Mouse (Mus musculus) stomach, postnatal 0 days (tissue): ENCODE data around the gene E2f3. TPM values are rescaled to one million over a fixed set of nuclear protein-coding genes. Genes with fewer than 3 reads are reported as not detected.

Experiments
- ATAC-seq: fragments of 200-750 bp; cut with Nextera tagmentation; 2 replicates; pipeline ENCODE4 v1.8.0; 2017; ENCODE audit not compliant: low FRiP score, low TSS enrichment
- DNase-seq: peaks from one replicate; pipeline ENCODE4 v3.0.0-alpha.2; 2016; ENCODE audit warnings: low spot score
- H3K27ac ChIP-seq: fragments of 300-500 bp; sonication (generic); replicated peaks from 2 replicates; pipeline ENCODE4 v1.5.1; 2014; ENCODE audit warnings: mild to moderate bottlenecking, control low read depth
- H3K27me3 ChIP-seq: fragments of 300-500 bp; sonication (generic); 2 replicates; pipeline ENCODE4 v1.6.1; 2014; ENCODE audit warnings: low read length; ENCODE audit not compliant: control insufficient read depth, insufficient read depth
- H3K36me3 ChIP-seq: fragments of 300-500 bp; sonication (generic); 2 replicates; pipeline ENCODE4 v1.6.1; 2014; ENCODE audit warnings: low read length, mixed read lengths; ENCODE audit not compliant: control insufficient read depth, insufficient read depth
- H3K4me1 ChIP-seq: fragments of 300-500 bp; sonication (generic); replicated peaks from 2 replicates; pipeline ENCODE4 v1.6.1; 2014; ENCODE audit warnings: antibody characterized with exemption; ENCODE audit not compliant: control insufficient read depth, insufficient read depth
- H3K4me2 ChIP-seq: fragments of 300-500 bp; sonication (generic); replicated peaks from 2 replicates; pipeline ENCODE4 v1.6.1; 2014; ENCODE audit warnings: low read depth, mild to moderate bottlenecking, control low read depth, moderate library complexity
- H3K4me3 ChIP-seq: fragments of 300-500 bp; sonication (generic); 2 replicates; pipeline ENCODE4 v1.5.1; 2014; ENCODE audit warnings: low read depth, low read length, control low read depth
- H3K9ac ChIP-seq: fragments of 300-500 bp; sonication (generic); 2 replicates; pipeline ENCODE4 v1.6.1; 2014; ENCODE audit warnings: mild to moderate bottlenecking, low read length, control low read depth, mixed read lengths
- H3K9me3 ChIP-seq: fragments of 300-500 bp; sonication (generic); 2 replicates; pipeline ENCODE4 v1.6.1; 2016; ENCODE audit warnings: low read length; ENCODE audit not compliant: control insufficient read depth
- CTCF ChIP-seq: IDR thresholded peaks from 2 replicates; pipeline ENCODE4 v1.5.1; 2016; ENCODE audit warnings: antibody characterized with exemption, low read depth, mild to moderate bottlenecking, moderate library complexity
- EP300 ChIP-seq: optimal IDR thresholded peaks from 2 replicates; pipeline ENCODE3; 2016; ENCODE audit warnings: antibody characterized with exemption
- WGBS: fragments of 180-500 bp; shearing (Covaris S2); extraction: QIAGEN DNeasy Blood & Tissue Kit; methylation state at CpG from one replicate; pipeline ENCODE4 v1.1.7; 2014; 5-methylcytosine and 5-hydroxymethylcytosine counted together
- polyA plus RNA-seq: library from polyadenylated mRNA; unstranded; fragments of >200 nt; fragmentation: Nextera tagmentation; extraction: Ambion mirVana; gene quantifications from 2 replicates; pipeline ENCODE4 v1.2.1, GENCODE M21; 2015

E2f3 gene
- polyA plus RNA-seq, 1 experiment from 2014 or later = 2.5 TPM

GRCm38 (mm10) chr13:29964087-29964486 is 21.8 kb downstream of the E2f3 start:
- no peaks in the 10 kb centered on the region for H3K36me3 ChIP-seq
- no peak overlapping the region for H3K9ac ChIP-seq
- H3K9me3 ChIP-seq = no peaks in the 10 kb centered on the region
- WGBS = 94% methylated on average over 6 of the region's 6 CpGs
- no peak overlapping the region for H3K27ac ChIP-seq
- H3K27me3 ChIP-seq = no peaks in the 10 kb centered on the region
- H3K4me2 ChIP-seq = no peak overlapping the region
- H3K4me3 ChIP-seq = no peak overlapping the region
- no peak for DNase-seq
- ATAC-seq = no peak
- no peak for TF ChIP-seq CTCF
- TF ChIP-seq EP300 = no peak
- no peaks in the 10 kb centered on the region for H3K4me1 ChIP-seq

DNA sequence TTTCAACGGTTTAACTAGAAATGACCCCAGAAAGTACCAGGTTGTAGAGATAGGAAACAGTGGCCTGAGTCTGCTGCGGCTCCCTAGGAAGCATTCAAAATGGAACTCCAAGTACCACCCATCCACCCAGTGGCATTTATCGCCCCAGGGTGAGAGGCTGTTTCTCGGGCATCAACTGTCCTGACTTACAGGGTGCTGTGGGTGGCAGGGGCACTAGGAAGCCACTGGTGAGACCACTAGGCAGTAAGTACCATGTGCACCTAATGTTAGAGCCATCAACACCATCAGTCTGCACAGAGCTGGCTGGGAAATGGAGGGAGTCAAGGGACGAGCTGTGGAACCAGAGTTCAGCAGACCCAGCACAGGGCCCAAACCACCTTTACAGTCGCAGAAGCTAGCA is 25.4 kb downstream of the E2f3 start:
- Histone ChIP-seq H3K4me1 (no peaks in the 10 kb centered on the region), H3K27me3 (no peaks in the 10 kb centered on the region), H3K4me2 (no peak overlapping the region), H3K27ac (no peak overlapping the region), H3K9me3 (no peaks in the 10 kb centered on the region), H3K4me3 (no peak overlapping the region), H3K9ac (no peak overlapping the region), H3K36me3 (no peaks in the 10 kb centered on the region)
- TF ChIP-seq EP300 (no peak), CTCF (no peak)
- ATAC-seq (no peak), DNase-seq (no peak)
- WGBS = 91% methylated on average over 6 of the region's 6 CpGs

- DNase-seq (no peak), ATAC-seq (peak; percentile 32; the same call in 1 of the 2 replicates)
- TF ChIP-seq EP300 (no peak), CTCF (no peak)
- 65% methylated on average over 9 of the region's 9 CpGs for WGBS
- Histone ChIP-seq H3K27ac (no peak overlapping the region), H3K27me3 (no peaks in the 10 kb centered on the region), H3K4me2 (no peak overlapping the region), H3K4me1 (no peaks in the 10 kb centered on the region), H3K36me3 (no peaks in the 10 kb centered on the region), H3K9me3 (no peaks in the 10 kb centered on the region), H3K9ac (no peak overlapping the region), H3K4me3 (no peak overlapping the region)
Observed at GRCm38 (mm10) chr13:29957731-29958254, 28.1 kb downstream of the E2f3 start.

DNA sequence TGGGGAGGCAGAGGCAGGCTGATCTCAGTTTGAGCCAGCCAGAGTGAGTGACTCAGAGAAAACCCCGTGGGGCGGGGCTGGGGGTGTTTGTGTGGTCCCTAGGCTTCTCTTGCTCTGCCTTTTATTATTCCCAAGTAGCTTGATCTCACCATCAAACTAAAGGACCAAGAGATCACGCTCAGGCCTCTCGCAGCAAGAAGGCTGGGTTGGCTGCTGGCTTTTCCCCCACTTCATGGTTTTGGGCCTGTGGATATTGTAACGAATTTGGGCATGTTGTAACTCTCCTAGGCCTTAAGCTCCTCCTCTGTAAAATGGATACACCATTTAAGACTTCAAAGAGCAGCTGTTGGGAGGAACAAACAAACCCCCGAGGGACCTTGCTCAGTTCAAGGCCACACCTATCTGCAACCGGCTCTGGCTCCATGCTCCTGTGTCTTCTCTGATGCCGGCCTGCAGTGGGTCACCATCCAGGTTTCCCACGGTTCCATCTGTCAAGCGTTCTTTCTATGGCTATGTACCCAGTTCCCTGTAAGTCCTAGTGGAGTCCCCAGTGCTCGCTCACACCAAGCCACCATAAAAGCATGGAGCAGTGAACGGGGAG is 28.9 kb downstream of the E2f3 start:
- 78% methylated on average over 12 of the region's 12 CpGs for WGBS
- Histone ChIP-seq H3K4me3 (no peak overlapping the region), H3K9me3 (no peaks in the 10 kb centered on the region), H3K36me3 (no peaks in the 10 kb centered on the region), H3K9ac (no peak overlapping the region), H3K4me1 (no peaks in the 10 kb centered on the region), H3K4me2 (no peak overlapping the region), H3K27me3 (no peaks in the 10 kb centered on the region), H3K27ac (no peak overlapping the region)
- DNase-seq = no peak
- ATAC-seq = no peak
- no peak for TF ChIP-seq CTCF
- no peak for TF ChIP-seq EP300

GRCm38 (mm10) chr13:29955296-29955695 is 30.6 kb downstream of the E2f3 start:
- H3K9ac ChIP-seq = no peak overlapping the region
- TF ChIP-seq EP300 (no peak), CTCF (no peak)
- no peak overlapping the region for H3K27ac ChIP-seq
- H3K4me3 ChIP-seq = no peak overlapping the region
- no peak overlapping the region for H3K4me2 ChIP-seq
- H3K9me3 ChIP-seq = no peaks in the 10 kb centered on the region
- H3K36me3 ChIP-seq = no peaks in the 10 kb centered on the region
- DNase-seq (no peak), ATAC-seq (no peak)
- no peaks in the 10 kb centered on the region for H3K27me3 ChIP-seq
- H3K4me1 ChIP-seq = no peaks in the 10 kb centered on the region
- 77% methylated on average over 10 of the region's 11 CpGs for WGBS

DNA sequence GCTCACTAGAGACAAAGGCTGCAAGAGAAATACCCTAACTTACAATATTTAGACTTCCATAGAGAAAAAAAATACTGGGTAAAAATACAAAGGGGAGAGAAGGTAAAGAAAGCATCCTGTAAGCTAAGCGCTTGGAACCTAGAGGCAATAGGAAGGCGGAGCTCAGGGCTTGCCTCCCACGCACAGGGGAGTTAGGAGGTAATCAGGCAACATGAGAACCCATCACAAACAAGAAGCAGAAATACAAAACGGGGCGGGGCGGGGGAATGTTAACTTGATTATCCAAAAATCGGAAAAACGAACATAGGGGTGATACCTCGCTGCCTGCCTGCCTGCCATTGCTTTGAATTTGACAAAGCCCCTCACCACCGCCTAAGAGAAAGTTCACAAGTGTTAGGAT is 31.1 kb downstream of the E2f3 start:
- no peak overlapping the region for H3K27ac ChIP-seq
- no peaks in the 10 kb centered on the region for H3K9me3 ChIP-seq
- ATAC-seq (no peak), DNase-seq (no peak)
- H3K9ac ChIP-seq = no peak overlapping the region
- H3K36me3 ChIP-seq = no peaks in the 10 kb centered on the region
- H3K27me3 ChIP-seq = no peaks in the 10 kb centered on the region
- no peak overlapping the region for H3K4me3 ChIP-seq
- WGBS = 90% methylated on average over 10 of the region's 10 CpGs
- H3K4me2 ChIP-seq = no peak overlapping the region
- no peak for TF ChIP-seq EP300
- no peak for TF ChIP-seq CTCF
- H3K4me1 ChIP-seq = no peaks in the 10 kb centered on the region
